Mouse (Mus musculus): ENCODE measurements around the gene 1810009A15Rik.
A peak's percentile ranks its signal among the peaks of the same experiment; 100 is the strongest.

Gene 1810009A15Rik

GRCm38 (mm10) chr19:8920836-8921291 lies 32.2 kb downstream of the 1810009A15Rik start:
- DNase-seq (ENCODE audit: low spot score) = no peak

- no peak for DNase-seq (ENCODE audit: low spot score)
These were observed 33.1 kb downstream of the 1810009A15Rik start for GRCm38 (mm10) chr19:8921741-8922140.

DNA sequence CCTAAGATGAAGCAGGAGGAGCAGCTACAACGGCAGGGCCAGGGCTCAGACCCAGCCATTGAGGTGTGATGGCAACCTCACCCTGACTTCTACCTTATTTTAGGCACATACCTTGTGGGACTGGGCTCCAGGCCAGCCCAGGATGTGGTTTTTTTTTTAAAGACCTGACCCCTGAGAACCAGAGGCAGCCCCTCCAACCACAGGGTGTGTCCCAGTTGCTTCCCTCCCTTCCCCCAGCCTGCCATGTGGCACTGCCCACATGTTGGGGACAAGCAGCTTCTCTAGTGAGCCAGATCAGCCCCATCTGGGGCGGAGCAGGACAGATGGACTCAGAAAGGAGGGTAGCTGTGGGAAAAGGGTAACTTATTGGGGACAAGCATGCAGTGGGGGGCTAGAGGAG lies 38.1 kb downstream of the 1810009A15Rik start:
- no peak for DNase-seq (ENCODE audit: low spot score)

DNA sequence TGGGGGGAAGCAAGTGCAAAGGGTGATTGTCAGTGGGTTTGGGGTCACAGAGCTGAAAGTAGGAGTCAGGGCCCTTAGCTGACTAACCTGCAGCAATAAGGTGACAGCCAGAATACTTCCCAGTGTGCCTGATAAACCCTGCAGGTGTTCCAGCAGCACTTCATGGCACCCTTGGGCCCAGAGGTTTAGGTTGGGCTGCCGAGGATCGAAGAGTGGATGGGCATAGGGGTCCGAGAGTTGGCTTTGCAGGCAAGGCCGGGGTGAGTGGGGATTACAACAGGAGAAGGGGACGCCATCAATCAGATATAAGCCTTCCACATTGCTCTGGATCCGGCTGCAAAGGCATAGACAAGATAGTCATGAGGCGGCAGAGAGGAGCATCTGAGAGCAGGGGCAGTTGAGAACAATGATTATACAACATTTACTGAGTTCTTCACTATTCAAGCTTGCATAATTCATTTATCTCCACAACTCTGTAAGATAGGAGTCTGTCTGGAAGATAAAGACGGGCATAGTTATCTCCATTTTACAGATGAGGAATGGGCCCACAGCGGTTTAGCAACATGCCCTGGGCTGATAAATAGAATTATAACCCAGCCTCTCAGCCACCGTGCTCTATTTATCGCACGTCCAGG lies 39.4 kb downstream of the 1810009A15Rik start:
- no peak for DNase-seq (ENCODE audit: low spot score)

GRCm38 (mm10) chr19:8928689-8929223 lies 40.1 kb downstream of the 1810009A15Rik start:
- no peak for DNase-seq (ENCODE audit: low spot score)

DNA sequence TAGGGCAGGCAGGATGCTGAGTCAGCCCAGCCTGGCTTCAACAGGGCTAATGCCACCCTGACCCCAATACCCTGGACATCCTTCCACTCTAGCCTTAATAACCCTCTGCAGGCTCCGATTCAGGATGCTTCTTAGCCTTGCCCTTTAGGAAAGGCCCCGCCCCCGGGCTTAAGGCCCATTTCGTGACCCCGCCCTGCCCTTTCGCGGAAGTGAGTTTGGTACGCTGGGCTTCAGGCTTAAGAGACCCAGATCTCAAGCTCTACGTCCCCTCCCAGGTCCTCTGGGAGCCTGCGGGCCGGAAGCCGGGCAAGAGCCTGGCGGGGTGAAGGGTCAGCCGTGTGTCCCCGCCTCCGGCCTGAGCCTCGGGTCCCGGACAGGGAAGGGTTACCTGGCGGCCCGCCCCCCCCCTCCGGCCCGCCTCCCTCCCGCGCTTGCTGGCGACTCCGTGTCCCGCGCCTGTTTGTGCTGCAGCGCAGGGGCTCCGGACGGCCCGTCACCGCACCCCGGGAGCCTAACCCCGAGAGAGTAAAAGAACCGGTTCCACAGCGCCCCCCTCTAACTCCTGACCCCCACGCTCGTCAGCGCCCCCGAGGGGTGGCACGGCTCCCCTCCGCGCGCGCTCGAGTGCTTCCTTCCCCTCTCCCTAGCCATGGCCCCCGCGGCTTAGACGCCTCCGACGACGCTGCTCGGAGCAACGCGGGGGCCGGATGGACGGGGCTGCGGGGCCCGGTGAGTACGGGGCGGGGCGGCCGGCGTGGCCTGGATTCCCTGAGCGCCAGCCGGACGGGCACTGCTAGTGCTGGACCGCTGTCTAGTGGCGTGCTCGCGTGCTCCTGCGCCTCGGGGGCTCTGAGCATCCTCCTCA lies 40.8 kb downstream of the 1810009A15Rik start, which contains the start of the genes Rom1 and Eml3:
Gene Rom1, minus strand, starts transcription at position 133 of the 865 bp plus-strand sequence.
Gene Eml3, plus strand, starts transcription at position 329 of the 865 bp plus-strand sequence.
- peak; percentile 84 for DNase-seq (ENCODE audit: low spot score)

DNA sequence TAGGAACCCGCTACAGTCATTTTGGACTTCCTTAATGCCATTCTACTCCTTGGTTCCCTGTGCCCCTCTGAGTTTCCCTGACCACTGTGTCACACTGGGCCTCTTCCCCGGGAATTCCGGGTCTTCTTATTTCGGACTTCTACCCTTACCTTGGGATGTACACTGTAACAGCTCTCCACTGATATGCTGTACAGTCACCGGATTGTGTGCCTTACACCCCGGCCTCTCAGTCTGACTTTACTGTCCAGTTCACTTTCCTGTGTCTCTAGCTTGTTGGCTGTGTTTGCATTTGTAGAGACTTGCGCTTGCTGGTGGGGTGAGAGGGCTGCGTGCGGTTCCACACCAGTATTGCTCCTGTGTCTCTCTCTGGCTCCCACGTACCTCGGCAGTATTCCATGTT lies 41.5 kb downstream of the 1810009A15Rik start:
- DNase-seq (ENCODE audit: low spot score) = no peak

DNA sequence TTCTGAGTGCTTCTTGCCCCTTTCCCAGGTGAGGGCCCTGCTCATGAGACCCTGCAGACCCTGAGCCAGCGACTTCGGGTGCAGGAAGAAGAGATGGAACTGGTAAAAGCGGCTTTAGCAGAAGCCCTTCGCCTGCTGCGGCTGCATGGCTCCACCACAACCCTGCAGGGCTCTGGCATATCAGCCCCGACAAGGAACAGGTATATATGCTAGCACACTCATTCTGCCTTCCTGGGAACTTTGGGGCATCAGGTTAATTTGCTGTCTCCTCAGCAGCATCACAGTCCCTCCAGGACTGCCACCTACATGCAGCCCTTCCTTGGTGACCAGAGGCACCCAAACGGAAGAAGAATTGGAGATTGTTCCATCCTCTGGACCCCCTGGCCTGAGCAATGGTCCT lies 42.1 kb downstream of the 1810009A15Rik start:
- DNase-seq (ENCODE audit: low spot score) = no peak

DNA sequence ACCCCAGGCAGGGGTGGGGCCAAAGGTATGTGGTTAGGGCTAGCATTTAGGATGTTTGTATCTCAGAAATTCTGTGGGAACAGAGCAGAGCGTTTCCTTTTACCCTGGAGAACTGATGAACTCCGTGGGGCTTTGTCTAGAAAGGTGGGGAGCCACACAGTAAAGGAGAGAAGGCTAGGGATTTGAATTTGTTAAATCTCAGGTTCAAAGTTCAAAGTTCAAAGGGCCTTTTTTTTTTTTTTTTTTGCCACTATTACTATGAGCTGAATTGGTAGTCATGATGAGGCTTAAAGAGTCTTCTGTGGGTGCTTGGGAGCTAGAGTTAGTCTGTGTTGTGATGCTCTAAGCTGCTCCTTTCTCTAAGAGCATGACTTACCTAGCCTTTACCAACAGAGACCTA lies 48.1 kb downstream of the 1810009A15Rik start:
- no peak for DNase-seq (ENCODE audit: low spot score)
